Mouse (Mus musculus) limb, embryonic 15.5 days (tissue): ENCODE data around the gene Clptm1. TPM values are rescaled to one million over a fixed set of nuclear protein-coding genes. Genes with fewer than 3 reads are reported as not detected.
A peak's percentile ranks its signal among the peaks of the same experiment; 100 is the strongest.

ENCODE experiments used
- ATAC-seq: fragments of 200-750 bp; cut with Nextera tagmentation; 2 replicates; pipeline ENCODE4 v1.8.0; 2017; ENCODE audit warnings: low read depth, moderate TSS enrichment; ENCODE audit not compliant: insufficient number of reproducible peaks, low FRiP score, low TSS enrichment
- H3K27ac ChIP-seq: fragments of 300-500 bp; sonication (generic); 2 replicates; pipeline ENCODE4 v1.5.1; 2015; ENCODE audit warnings: moderate library complexity, mild to moderate bottlenecking, inconsistent platforms
- H3K27me3 ChIP-seq: fragments of 300-500 bp; sonication (generic); 2 replicates; pipeline ENCODE4 v1.6.1; 2015; ENCODE audit warnings: inconsistent platforms
- H3K36me3 ChIP-seq: fragments of 300-500 bp; sonication (generic); 2 replicates; pipeline ENCODE4 v1.6.1; 2015; ENCODE audit warnings: inconsistent platforms
- H3K4me1 ChIP-seq: fragments of 300-500 bp; sonication (generic); 2 replicates; pipeline ENCODE4 v1.6.1; 2015; ENCODE audit warnings: inconsistent platforms
- H3K4me2 ChIP-seq: fragments of 300-500 bp; sonication (generic); 2 replicates; pipeline ENCODE4 v1.6.1; 2015; ENCODE audit warnings: mild to moderate bottlenecking, inconsistent platforms
- H3K4me3 ChIP-seq: fragments of 300-500 bp; sonication (generic); 2 replicates; pipeline ENCODE4 v1.5.1; 2015; ENCODE audit warnings: mild to moderate bottlenecking, inconsistent platforms
- H3K9ac ChIP-seq: fragments of 300-500 bp; sonication (generic); 2 replicates; pipeline ENCODE4 v1.6.1; 2015; ENCODE audit warnings: inconsistent platforms
- H3K9me3 ChIP-seq: fragments of 300-500 bp; sonication (generic); 2 replicates; pipeline ENCODE4 v1.6.1; 2016; ENCODE audit warnings: inconsistent platforms
- WGBS: fragments of 180-500 bp; shearing (Covaris S2); methylation state at CpG from one replicate; pipeline ENCODE4 v1.1.7; 2015; 5-methylcytosine and 5-hydroxymethylcytosine counted together
- polyA plus RNA-seq: library from polyadenylated mRNA; unstranded; fragments of >200 nt; fragmentation: Nextera tagmentation; extraction: Ambion mirVana; gene quantifications from 2 replicates; pipeline ENCODE4 v1.2.1, GENCODE M21; 2015

Gene Clptm1
- polyA plus RNA-seq, 1 experiment from 2014 or later = 73.4 TPM

DNA sequence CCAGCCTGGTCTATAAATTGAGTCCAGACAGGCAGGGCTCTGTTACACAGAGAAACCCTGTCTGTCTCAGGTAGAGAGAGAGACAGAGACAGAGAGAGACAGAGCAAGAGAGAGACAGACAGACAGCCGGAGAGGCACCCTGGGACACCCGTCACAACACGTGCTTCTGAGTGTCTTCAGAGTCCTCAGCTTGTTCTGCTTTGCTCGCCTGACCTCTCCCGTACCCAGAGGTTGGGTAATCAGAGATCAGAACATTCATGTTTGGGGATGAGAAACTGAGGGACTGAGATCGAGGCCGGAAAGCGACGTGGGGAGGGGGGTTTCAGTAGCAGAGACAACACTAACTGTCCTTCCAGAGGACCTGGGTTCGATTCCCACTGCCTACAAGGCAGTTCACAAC lies 11.0 kb upstream of the Clptm1 start:
- Histone ChIP-seq H3K4me2 (no peak overlapping the region), H3K27ac (no peak overlapping the region), H3K4me3 (no peak overlapping the region), H3K36me3 (no peaks in the 10 kb centered on the region), H3K27me3 (no peaks in the 10 kb centered on the region), H3K9ac (no peak overlapping the region), H3K4me1 (no peaks in the 10 kb centered on the region), H3K9me3 (no peaks in the 10 kb centered on the region)
- 78% methylated on average over 10 of the region's 10 CpGs for WGBS
- no peak for ATAC-seq

DNA sequence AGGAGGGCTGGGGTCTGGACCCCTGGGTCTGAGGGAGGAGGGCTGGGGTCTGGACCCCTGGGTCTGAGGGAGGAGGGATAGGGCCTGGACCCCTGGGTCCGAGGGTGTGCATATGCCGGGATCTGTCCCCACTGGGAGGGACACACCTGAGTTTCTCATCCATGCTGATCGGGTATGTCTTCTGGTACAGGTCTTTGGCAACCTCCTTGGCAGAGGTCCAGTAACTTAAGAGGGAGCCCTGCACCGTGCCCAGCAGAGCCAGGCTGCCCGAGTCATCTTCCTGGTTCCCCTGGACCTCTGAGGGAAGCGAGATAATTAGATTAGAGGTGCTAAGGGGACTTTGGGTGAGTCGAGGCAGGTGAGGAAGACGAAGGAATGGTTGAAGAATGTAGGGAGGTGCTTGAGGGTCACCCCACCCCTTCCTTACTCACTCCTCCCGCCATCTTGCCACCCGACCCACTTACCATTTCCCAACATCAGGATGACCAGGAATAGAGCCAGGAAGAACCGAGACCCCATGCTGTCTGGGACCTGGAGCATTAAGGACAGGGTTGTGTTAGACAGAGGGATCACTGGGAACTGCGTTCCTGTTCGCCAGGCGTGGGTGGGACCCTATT lies 8.4 kb upstream of the Clptm1 start:
- H3K4me3 ChIP-seq = no peak overlapping the region
- 63% methylated on average over 14 of the region's 14 CpGs for WGBS
- H3K36me3 ChIP-seq = no peaks in the 10 kb centered on the region
- peaks cover 5% of the 10 kb centered on the region for H3K4me1 ChIP-seq
- H3K9me3 ChIP-seq = no peaks in the 10 kb centered on the region
- H3K27me3 ChIP-seq = no peaks in the 10 kb centered on the region
- H3K4me2 ChIP-seq = no peak overlapping the region
- H3K27ac ChIP-seq = no peak overlapping the region
- no peak for ATAC-seq
- no peak overlapping the region for H3K9ac ChIP-seq

DNA sequence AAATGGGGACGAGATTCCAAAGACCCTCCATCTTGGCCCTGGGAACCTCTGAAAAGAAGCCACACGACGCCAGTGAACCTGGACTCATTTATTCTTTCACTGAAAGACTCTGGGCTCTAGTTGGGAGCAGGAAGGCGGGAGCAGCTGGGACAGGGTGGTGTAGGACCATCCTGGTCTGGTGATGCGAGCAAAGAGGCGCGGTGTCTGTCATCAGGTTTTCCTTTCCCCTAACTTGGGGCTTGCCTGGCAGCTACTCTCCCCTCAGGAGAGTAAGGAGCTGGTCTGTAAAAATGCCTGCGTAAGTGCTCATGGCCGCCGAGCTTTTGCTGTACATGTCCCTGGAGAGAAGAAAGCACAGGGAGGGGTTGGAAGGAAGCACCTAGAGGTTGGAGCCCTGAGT lies 6.7 kb upstream of the Clptm1 start:
- WGBS = 52% methylated on average over 10 of the region's 10 CpGs
- no peak overlapping the region for H3K4me2 ChIP-seq

DNA sequence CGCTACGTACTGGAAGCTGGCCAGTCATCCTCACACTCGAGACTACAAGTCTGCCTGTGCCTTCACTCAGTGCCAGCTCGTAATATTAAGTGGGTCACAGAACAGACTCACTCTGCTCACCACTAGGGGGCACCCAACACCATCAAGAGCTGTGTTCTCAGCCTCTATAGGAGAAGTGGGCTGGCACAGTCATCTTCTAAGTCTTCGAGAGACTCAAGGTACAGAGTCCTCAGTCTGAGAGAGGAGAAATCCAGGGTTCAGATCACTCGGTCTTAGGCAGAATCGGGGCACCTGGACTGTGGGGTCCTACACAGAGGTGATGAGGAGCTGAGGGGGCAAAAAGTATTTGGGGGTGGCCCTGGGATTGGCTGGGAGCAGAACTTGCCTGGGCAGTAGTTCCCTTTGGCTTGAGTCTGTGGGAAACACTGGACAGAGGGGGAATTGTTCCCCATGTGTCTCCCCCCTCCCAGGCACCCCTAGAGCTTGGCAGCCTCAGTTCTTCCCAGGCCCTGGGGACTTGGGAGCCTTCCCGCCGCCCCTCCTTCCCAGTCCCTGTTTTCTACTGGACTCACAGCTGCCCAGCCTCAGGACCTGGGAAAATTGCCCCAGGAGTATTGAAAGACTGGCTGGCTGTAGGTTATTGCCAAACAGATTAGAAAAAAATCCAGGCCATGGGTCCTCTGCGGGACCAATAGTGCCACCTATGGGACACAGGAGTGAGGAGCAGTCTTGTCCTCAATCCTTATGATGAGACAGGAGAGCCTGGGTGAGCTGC lies 4.3 kb upstream of the Clptm1 start:
- Histone ChIP-seq H3K4me2 (peak overlapping the region; percentile 33), H3K36me3 (no peaks in the 10 kb centered on the region), H3K9ac (no peak overlapping the region), H3K4me1 (peaks cover 12% of the 10 kb centered on the region), H3K9me3 (no peaks in the 10 kb centered on the region), H3K27me3 (no peaks in the 10 kb centered on the region), H3K27ac (peak overlapping the region; percentile 79), H3K4me3 (peak overlapping the region; percentile 8; the same call in 1 of the 2 replicates)
- WGBS = 5% methylated on average over 10 of the region's 10 CpGs
- ATAC-seq = peak; percentile 72

More for the DNA sequence above, 6.7 kb upstream of the Clptm1 start:
- Histone ChIP-seq H3K9ac (no peak overlapping the region), H3K4me1 (peaks cover 5% of the 10 kb centered on the region), H3K9me3 (no peaks in the 10 kb centered on the region), H3K27ac (no peak overlapping the region), H3K4me3 (no peak overlapping the region), H3K36me3 (no peaks in the 10 kb centered on the region), H3K27me3 (no peaks in the 10 kb centered on the region)
- ATAC-seq = no peak

DNA sequence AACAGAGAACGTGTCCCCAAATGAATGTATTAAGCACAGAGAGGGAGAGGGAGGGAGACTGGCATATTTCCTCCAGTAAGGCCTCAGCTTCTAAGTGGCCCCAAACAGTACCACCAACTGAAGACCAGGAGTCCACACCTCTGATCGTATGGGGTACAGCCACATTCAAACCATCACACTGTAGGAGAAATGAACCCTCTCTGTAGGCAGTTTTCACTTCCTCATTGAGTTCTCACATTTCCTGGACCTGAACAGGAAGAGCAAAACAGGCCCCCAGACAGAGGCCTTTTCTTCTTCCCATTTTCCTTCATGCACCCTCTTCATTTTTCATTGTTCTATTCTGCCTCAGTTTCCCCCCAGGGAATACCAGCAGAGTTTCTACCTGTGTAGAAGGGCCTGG lies 2.6 kb upstream of the Clptm1 start:
- H3K9me3 ChIP-seq = no peaks in the 10 kb centered on the region
- 76% methylated on average over 2 of the region's 2 CpGs for whole genome bisulfite sequencing

DNA sequence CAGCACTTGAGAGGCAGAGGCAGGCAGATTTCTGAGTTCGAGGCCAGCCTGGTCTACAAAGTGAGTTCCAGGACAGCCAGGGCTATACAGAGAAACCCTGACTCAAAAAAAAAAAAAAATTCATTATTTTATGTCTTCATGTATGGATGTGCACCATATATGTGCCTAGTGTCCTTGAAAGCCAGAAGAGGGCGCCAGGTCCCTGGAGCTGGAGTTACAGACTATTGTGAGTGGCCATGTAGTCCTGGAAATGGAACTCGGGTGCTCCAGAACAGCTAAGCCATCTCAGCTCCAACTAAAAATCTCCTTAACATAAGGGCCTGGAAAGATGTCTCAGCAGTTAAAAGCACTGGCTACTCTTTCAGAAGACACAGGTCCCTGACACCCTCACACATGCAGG lies 1.9 kb upstream of the Clptm1 start:
- Histone ChIP-seq H3K36me3 (peaks cover 9% of the 10 kb centered on the region), H3K9ac (no peak overlapping the region), H3K4me1 (peaks cover 25% of the 10 kb centered on the region), H3K27me3 (no peaks in the 10 kb centered on the region), H3K9me3 (no peaks in the 10 kb centered on the region), H3K27ac (no peak overlapping the region), H3K4me3 (no peak overlapping the region), H3K4me2 (no peak overlapping the region)
- ATAC-seq = no peak
- 58% methylated on average over 3 of the region's 3 CpGs for WGBS

More for the DNA sequence above, 2.6 kb upstream of the Clptm1 start:
- Histone ChIP-seq H3K4me3 (no peak overlapping the region), H3K4me1 (peaks cover 20% of the 10 kb centered on the region), H3K4me2 (no peak overlapping the region), H3K27ac (no peak overlapping the region), H3K9ac (no peak overlapping the region), H3K36me3 (peaks cover 2% of the 10 kb centered on the region; the same call in 1 of the 2 replicates), H3K27me3 (no peaks in the 10 kb centered on the region)
- no peak for ATAC-seq

DNA sequence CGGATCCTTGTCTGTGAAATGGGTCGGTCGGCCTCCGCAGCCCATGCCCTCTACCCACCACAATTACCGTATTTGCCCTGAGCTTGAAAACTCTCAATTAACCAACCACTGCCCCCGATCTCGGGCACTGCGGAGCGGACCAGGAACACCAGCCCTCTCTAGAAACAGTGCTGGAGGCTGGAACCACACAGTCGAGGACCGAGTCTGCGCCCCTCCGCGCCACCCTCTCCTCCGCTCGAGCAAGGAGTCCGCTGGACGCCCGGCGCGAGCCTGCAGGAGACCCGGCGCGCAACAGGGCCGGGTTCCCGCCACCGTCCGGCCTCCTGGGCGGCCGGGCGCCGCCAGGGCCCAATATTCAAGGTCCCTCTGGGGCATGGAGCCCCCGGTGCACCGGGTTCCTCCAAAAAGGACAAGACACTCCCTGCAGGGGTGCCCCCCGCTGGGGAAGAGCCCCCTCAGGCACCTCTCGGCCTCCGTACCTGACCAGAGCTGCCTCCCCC lies 328 bp downstream of the Clptm1 start:
- Histone ChIP-seq H3K4me3 (peak overlapping the region; percentile 100), H3K27me3 (no peaks in the 10 kb centered on the region), H3K27ac (peak overlapping the region; percentile 69), H3K4me2 (peak overlapping the region; percentile 88), H3K9ac (peak overlapping the region; percentile 100), H3K36me3 (peaks cover 16% of the 10 kb centered on the region), H3K4me1 (peaks cover 25% of the 10 kb centered on the region), H3K9me3 (no peaks in the 10 kb centered on the region)
- ATAC-seq = peak; percentile 24
- under 1% methylated on average over 36 of the region's 37 CpGs for WGBS

DNA sequence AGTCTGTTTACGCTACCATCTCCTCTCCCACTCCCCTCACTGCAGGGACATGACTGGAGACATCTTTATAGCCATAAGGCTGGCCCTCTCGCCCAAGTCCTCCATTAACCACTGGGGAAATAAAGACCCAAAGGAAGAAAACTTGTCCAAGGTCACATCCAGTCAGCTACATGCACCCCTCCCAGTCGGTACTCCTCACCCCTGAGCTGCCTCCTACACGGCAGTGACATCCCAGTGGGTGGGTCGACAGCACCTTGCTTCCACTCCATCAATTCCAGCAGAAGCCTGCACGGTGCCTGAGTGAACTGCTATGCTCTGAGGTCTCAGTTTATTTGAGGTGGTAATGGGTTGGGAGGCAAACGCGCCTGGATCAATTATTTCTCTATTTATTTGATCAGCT lies 893 bp downstream of the Clptm1 start:
- Histone ChIP-seq H3K4me2 (peak overlapping the region; percentile 88), H3K27me3 (no peaks in the 10 kb centered on the region), H3K4me3 (peak overlapping the region; percentile 100), H3K9ac (peak overlapping the region; percentile 100), H3K36me3 (peaks cover 21% of the 10 kb centered on the region), H3K9me3 (no peaks in the 10 kb centered on the region), H3K27ac (no peak overlapping the region), H3K4me1 (peaks cover 20% of the 10 kb centered on the region)
- WGBS = 16% methylated on average over 8 of the region's 8 CpGs
- no peak for ATAC-seq

DNA sequence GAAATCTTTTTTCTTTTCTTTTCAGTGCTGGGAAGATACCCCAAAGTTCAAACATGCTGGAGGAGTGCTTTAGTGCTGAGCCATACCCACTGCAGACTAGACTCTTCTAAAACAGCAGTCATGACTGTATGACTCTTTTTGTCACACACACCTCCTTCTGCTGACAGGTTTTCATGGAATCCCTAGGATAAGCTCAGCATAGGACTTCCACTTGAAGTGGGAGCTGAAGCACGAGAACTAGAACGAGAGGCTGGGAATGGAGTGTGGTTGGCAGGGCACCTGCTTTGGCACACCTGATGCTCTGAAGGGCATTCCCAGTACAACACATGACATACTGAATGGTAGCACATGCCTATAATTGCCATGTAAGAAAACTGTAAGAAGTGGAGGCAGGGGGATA lies 12.2 kb downstream of the Clptm1 start:
- ATAC-seq = no peak
- no peak overlapping the region for H3K27ac ChIP-seq
- no peaks in the 10 kb centered on the region for H3K27me3 ChIP-seq
- H3K4me1 ChIP-seq = no peaks in the 10 kb centered on the region
- H3K36me3 ChIP-seq = peaks cover 67% of the 10 kb centered on the region
- no peaks in the 10 kb centered on the region for H3K9me3 ChIP-seq
- WGBS = 94% methylated on average over 2 of the region's 2 CpGs
- no peak overlapping the region for H3K4me3 ChIP-seq
- H3K4me2 ChIP-seq = no peak overlapping the region
- H3K9ac ChIP-seq = no peak overlapping the region

DNA sequence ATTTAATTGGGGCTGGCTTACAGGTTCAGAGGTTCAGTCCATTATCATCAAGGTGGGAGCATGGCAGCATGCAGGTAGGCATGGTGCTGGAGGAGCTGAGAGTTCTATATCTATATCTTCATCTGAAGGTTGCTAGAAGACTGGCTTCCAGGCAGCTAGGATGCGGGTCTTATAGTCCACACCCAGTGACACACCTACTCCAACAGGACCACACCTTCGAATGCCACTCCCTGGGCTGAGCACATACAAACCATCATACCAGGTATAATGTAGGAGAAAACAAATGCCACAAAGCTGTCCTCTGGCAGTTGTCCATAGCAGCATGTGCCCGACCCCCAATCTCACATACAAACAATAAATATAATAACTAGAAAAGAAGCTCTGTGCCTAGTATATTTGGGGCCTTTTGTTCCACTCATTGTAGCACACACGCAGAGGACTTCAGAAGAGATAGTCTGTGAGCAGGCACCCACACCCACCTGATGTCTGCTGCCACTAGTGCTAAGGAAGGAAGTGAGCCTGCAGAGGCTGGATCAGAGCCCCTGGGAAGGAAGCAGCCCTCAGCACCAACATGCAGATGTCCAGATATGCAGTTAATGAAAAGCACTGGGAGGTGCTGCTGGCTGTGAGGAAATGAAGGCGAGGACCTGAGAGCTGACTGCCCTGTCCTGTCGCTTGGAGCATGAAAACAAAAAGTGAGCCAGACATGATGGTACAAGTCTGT lies 13.6 kb downstream of the Clptm1 start:
- Histone ChIP-seq H3K9me3 (no peaks in the 10 kb centered on the region), H3K4me3 (no peak overlapping the region), H3K4me2 (no peak overlapping the region), H3K36me3 (peaks cover 70% of the 10 kb centered on the region), H3K27ac (no peak overlapping the region), H3K27me3 (no peaks in the 10 kb centered on the region), H3K9ac (no peak overlapping the region), H3K4me1 (no peaks in the 10 kb centered on the region)
- no peak for ATAC-seq
- 87% methylated on average over 6 of the region's 6 CpGs for WGBS

DNA sequence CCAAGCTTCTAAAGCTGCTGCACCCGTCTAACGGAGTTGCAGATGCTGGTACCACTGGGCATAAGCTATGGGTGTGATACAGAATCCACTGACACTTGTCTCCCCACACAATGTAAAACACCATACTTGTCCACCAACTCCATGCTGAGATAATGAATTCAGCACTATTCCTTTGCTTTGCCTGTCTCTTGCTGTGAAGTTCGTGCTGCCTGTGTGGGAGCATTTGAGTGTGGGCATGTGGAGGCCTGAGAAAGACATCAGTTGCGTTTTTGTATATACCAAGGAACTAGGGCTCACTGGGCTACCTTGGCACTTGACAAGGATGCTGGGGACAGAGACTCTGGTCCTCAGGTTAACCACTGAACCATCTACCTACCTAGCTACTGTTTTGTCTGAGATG lies 23.6 kb downstream of the Clptm1 start:
- Histone ChIP-seq H3K9ac (no peak overlapping the region), H3K4me1 (no peaks in the 10 kb centered on the region), H3K4me2 (no peak overlapping the region), H3K4me3 (no peak overlapping the region), H3K36me3 (peaks cover 96% of the 10 kb centered on the region), H3K27ac (no peak overlapping the region), H3K27me3 (no peaks in the 10 kb centered on the region), H3K9me3 (no peaks in the 10 kb centered on the region)
- WGBS = 91% methylated on average over 4 of the region's 4 CpGs
- ATAC-seq = no peak
